Mouse (Mus musculus) naive thymus-derived CD4-positive, alpha-beta T cell, adult 5 months (primary cell): ENCODE data around the gene Thyn1. TPM values are rescaled to one million over a fixed set of nuclear protein-coding genes. Genes with fewer than 3 reads are reported as not detected.

ENCODE experiments used
- polyA plus RNA-seq: library from polyadenylated mRNA; unstranded; fragments of 100-300 nt; shearing (Covaris generic); gene quantifications from one replicate; pipeline ENCODE4 v1.2.1, GENCODE M21; 2017

Gene Thyn1
- polyA plus RNA-seq, result 45.7 TPM

DNA sequence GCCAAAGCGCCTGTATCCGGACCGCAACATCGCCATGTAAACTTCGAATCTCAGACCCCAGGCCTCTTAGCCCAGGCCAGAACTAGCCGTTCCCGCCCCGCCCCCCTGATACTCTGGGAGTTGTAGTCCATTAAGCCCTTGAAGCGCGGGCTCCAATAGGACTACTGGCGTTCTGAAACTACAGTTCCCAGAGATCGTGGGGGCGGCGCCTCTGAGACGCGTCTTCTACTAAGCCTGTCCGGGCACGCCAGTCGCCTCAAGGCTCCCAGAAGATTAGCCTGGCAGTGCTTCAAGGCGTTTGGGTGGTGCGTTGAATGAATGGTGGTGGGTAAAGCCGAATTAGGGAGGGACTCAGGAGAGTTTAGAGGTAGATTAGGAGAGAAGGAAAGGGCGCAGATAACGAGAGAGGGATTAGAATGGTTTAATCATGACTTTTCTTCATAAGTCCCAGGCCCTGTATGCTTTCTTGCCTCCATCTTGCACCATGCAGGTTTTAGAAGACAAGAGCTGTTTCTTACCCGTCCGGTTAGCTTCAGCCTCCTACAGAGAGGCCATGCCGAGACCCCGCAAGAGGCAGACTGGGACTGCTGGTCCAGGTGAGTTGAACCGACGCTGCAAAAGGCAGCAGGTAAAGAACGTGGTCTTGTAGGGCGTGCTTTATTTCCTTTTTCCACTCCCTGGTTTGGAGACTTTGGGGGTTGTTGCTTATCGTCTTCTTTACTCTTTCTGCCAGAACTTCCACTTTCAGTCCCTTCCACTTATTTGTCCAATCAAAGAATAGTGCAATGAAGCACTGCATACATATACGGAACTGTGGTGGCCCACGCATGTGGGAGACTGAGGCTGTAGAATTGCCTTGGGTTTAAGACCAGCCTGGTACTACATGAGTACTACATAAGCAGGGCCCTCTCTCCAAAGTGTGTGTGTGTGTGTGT is at the start of gene Thyn1, which contains the start of gene Acad8:
Gene Thyn1 (plus strand): TSS at position 250 of the 935 bp plus-strand sequence.
Gene Acad8 (minus strand): TSS at position 106 of the 935 bp plus-strand sequence.

DNA sequence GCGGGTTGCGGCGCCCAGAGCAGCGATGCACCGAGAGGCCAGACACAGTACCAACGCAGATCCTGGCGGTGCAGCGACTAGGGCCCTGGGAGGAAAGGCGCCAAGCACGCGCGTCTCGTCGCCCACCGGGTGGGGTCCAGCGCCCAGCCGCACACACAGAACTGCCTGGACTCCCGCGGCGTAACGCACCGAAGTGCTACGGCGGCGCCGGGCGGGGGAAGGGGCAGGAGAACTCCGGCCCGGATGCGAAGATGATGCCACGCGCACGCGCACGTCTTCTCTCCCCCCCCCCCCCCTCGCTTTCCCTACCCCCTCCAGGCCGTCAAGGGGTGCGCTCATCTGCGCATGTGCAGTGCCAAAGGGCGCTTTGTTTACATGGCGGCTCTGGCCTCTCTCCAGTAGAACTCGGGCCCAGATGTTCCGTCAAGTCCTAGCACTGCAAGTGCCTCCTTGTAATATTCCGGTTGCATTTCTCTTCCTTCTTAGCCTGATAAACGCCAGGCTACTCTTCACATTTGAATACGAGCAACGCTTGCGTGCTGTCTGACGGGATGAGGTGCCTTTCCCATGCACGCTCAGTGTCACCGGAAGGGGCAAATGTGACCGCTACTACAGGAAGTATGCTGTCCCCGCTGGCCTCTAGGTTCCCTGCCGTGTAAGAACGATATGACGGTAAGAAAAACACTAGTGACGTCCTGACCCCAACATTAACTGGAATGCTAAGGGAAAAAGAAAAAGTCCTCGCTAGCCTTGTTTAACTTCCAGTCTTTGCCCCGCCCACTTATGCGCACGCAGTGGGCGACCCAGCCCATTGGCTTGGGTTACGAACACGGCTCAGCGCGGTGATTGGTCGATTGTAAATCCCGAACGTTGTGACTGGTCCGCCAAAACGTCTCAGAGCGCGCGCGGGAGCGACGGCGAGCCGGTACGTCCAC is 30.6 kb downstream of the Thyn1 start, which contains the start of the genes Vps26b and Ncapd3:
Gene Vps26b (minus strand): TSS at position 238 of the 935 bp plus-strand sequence.
Gene Ncapd3 (plus strand): TSS at position 348 of the 935 bp plus-strand sequence.

Other genes starting within 250 kb of the Thyn1 start
- gene Glb1l2, start 193.2 kb upstream of the Thyn1 start, polyA plus RNA-seq, result not detected
- not detected for gene Glb1l3, start 138.8 kb upstream of the Thyn1 start, polyA plus RNA-seq
- gene Gm1110, start 76.6 kb upstream of the Thyn1 start, polyA plus RNA-seq, result not detected
- 27.2 TPM for gene Acad8, start 144 bp upstream of the Thyn1 start, polyA plus RNA-seq
- 48.1 TPM for gene Vps26b, start 30.4 kb downstream of the Thyn1 start, polyA plus RNA-seq
- gene Ncapd3, start 30.5 kb downstream of the Thyn1 start, polyA plus RNA-seq, result 41.6 TPM
- 0.32 TPM for gene Jam3, start 155.7 kb downstream of the Thyn1 start, polyA plus RNA-seq